Mouse (Mus musculus) kidney, postnatal 4 days (tissue): ENCODE measurements around the gene Gcsam.

Source experiments
- DNase-seq, 2 experiments: peaks; one replicate each; pipeline ENCODE4 v3.0.0; 2021; ENCODE audit warnings: mixed read lengths in 2 of 2

The Gcsam gene

DNA sequence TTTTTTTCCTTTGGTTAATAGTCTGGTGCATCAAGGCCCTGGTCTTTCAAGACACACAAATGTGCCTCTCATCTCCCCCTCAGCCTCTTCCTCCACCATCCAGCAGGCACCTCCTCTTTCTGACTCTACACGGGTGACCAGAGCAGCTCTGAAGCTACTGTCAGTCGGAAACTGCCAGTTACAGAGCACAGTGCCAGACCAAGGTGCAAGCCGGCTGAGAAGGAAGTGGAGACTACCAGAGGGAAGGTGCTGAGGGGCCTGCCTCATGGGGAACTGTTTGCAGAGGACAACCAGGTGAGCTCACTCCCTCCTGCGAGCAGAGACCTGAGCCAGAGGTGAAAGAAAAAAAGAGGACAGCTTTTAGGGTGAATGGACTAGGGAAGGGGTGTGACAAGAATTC lies at the start of gene Gcsam:
Gene Gcsam (plus strand): TSS at position 114 of the 400 bp plus-strand sequence.
- DNase-seq: no peak

DNA sequence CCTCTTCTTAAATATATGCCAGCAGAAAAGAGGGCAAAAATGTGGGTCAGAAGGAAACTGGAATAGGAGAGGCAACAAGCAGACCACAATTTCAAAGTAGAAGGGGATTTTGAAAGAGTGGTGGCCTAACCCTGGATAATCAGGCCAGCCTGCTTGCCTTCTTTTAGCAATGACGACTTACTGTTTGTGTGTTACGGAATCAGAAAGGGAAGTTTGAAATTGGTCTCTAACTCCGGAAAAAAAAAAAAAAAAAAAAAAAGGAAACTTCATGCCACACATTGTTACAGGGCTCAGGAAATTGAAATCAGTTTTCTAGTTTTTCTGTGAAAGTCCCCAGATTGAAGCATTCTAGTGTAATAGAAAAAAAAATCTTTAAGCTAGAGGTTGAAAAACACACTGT lies 48.4 kb upstream of the Gcsam start:
- no peak for DNase-seq

DNA sequence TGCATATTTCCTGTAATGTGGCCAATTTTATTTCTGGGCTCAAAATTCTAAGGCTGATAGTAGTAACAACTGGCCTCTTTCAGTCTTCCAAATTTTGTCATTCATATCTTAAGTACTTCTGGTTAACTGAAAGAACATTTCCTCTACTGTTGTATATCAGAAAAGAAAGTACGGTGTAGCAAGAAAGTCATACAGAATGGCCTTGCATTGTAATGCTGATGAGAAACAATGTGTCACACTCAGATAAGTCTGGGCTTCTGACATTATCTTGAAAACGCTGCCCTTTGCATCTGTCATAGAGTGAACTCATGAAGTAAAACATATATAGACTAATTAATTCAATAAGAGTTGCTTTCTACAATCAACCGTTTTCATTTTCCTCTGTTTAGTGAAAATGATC lies 37.9 kb upstream of the Gcsam start:
- no peak for DNase-seq

DNA sequence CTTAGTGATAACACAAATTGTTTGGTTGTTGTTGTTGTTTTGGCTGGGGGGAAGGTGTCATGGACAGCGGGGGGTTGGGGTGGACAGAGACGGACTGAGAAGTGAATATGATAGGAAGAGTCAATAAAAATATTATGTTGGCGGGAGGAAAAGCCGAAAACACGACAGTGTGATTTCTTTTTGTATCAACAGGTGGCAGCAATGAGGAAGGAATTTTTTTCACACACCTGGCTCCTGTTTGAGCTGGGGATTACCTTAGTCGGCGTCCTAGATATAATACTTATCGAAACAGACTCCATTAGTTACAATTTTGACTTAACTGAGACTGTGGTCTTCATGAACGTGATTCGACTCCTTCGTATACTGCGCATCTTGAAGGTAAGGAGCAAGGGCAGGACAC lies 30.3 kb upstream of the Gcsam start:
- DNase-seq: no peak

DNA sequence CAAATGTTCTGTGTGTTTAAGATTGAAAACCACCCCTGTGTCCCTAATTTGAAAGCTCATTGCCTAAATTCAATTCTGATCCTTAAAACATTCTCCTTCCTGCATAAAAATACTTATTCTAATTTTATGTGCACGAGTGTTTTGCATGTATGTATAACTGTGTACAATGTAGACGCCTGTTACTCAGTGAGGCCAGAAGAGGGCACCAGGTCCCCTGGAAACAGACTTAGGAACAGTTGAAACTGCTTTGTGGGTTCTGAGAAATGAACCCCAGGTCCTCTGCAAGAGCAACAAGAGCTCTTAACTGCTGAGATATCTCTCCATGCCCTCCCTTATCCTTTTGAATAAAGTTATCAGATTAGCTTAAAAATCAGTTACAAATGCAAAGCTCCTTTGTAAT lies 27.7 kb upstream of the Gcsam start:
- peak; percentile 19 to 30 for DNase-seq

DNA sequence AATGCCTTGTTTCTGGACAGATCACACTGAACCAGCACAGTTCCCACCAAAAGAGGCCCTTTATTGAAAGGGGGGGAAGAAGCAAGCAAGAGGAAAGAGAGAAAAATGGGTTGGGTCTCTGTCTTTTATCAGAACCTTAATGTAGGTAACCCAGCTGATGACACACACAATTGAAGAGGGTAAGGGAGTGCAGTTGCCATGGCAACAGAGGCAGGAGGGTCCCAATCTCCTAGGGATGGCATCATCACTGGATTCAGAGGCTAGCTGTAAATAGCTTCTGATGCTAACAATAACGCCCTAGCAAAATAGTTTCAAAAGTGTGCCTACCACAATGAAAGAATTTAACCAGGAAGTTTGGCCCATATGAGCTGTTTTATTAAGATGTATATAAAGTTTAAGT lies 16.5 kb upstream of the Gcsam start:
- DNase-seq: no peak

DNA sequence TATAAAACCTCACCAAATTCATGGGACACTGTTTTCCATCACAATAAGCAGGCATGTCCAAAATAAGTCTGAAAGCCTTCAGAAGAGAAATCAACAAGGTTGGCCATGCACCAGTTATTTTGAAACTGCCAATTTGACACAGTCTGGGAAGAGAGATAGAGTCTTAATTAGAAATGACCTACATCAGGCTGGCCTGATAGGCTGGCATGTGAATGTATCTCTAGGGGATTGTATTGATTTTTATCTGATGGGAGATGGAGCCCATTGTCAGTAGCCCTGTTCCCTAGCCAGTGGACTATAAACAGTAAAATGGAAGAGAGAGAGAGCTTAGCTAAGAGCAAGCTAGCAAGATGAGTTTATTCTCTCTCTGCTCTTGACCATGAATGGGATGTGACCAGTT lies 14.7 kb upstream of the Gcsam start:
- no peak for DNase-seq

DNA sequence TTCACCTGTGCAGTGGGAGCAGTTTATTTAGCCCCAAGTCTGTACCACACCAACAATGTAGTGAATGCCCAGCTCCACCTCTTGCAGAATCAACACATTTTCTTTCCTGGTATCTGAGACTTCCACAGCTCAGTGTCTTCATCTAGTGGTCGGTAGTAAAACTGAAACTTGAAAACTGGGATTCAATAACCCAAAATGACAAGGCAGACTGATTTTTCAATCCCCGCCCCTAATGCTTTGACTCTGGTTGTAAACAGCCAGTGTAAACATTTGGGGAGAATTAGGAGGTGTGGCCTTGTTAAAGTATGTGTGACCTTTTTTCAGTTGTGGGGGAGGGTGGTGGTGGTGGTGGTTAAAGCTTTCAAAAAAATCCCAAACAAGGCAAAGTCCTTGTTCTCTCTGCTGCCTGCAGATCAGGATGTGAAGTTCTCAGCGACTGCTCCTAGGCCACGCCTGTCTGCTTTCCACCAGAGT lies 1.7 kb upstream of the Gcsam start:
- peak; percentile 4 to 33 for DNase-seq

DNA sequence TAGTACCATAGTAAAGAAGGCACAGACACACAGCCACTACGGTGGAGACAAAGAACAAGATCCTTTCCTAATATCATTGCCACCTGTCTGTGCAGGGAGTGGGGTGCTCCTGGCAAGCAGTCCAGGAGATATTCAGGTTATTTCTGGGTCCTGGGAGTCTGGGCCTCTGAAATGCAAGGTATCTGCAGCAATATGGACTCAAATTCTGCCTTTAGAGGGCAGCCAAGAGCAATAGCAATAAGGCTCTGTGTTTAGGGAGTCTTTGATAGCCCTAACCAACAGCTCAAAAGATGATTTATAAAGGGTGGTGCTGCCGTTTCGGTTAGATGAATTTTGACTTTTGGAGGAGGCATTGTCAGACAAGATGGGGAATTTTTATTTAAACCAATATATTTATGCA lies 880 bp upstream of the Gcsam start:
- peak; percentile 7 to 30 for DNase-seq

DNA sequence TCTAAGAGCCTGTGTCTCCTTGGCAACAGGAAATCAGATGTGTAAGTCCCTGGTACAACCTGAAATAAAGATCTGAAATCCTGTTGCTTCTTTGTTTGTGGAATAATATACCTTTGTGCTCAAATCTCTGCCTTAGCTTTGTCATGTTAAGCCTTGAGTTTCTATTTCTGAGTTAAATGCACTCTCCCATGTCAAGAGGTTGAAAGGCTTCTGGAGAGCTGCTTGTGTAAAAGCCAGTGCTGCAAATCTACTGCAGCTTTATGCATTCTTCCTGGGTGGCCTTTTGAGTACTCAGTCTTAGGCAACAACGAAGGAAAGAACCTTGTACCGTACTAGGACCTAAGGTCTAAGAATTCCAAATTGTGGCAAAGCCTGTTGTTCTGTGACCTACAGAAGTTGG lies 3.1 kb downstream of the Gcsam start:
- DNase-seq: no peak

DNA sequence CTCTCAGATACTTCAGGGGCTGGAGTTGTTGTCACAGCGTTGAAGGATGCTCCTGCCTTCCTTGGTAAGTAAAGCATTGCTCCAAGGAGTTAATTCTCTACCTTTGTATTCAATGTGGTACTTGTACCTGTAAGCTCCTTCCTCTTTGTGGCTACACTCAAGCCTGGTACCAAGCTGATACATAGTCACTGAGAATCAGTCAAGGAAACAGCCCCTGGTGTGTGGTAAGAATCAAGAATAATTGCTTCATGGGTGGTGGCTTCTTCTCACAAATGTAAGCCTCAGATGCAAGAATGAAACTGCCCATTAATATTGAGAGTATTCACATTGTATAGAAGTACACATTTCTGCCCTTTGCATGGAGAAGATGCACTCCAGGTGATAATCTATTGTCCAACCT lies 5.8 kb downstream of the Gcsam start:
- no peak for DNase-seq

DNA sequence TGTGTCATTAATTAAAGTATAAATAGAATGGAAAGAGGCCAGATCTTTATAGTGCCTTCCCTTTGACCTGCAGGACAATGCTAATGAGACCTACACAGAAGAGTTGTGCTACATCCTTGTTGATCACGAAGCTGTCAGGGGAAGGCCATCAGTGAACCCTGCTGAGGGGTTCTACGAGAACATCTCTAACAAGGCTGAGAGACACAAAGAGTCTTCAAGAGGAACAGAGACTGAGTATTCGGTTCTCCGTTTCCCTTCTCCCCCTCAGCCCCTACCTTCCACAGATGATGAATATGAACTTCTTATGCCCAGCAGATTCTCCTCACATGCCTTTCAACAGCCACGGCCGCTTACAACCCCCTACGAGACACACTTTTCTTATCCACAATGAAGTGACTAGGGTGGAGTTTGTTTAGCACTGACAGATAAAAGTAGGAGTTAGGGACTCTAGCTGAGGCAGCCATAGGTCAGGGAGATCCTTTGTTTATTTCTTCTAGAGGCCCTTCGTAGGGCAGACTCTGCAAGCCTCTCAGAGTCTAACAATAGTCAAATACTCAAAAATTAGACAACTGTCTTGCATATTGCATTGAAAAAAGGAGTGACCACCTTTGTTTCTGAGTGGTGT lies 9.7 kb downstream of the Gcsam start:
- no peak for DNase-seq

DNA sequence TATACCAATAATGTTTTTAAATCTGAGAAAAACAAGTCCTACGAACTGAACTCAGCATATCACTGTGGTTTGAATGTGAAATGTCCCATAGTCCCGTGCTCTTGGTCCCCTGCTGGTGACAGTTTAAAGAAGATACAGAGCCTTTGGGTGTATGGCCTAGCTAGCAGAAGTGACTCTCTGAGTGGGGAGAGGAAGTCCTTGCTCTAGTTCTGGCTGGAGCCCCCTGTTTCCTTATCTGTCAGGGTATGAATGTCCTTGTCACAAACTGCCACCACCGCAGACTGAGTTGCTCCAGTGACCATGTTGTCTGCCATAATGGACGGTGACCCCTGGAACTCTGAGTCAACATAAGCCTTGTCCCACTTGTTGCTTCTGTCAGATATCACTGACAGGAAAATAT lies 13.1 kb downstream of the Gcsam start:
- DNase-seq: no peak

DNA sequence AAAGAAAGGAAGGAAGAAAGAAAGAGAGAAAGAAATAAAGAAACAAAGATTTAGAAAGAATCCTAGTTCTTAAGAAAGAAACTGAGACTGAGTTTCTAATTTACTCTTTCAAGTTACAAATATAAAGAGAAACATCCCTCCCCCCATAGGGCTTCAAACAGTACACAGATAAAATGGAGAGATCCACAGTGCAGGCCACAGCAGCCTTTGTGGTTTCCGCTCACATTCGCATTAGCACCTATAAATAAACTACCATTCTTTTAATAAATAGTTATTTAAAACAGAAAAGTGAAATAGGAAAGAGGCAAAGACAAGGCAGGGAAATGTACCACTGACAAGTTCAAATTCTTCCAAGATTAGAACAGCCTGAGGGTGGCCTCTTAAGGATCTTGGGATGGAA lies 14.6 kb downstream of the Gcsam start:
- no peak for DNase-seq

DNA sequence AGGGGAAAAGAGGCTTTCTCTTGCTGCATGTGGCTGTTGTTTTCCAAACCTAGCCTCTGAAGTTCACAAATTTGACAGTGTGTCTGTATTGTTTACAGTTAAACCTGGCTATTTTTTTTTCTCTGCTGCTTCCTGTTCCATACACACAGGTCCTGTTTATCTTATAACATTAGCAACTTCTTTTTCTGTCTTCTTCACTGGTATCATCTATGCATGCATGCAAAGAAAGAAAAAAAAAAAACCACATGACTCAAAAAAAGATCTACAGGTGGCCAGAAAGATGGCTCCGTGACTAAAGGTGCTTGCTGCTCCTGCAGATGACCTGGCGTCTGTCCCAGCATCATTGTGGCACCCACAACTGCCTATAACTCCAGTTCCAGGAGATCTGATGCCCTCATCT lies 15.2 kb downstream of the Gcsam start:
- DNase-seq: no peak

DNA sequence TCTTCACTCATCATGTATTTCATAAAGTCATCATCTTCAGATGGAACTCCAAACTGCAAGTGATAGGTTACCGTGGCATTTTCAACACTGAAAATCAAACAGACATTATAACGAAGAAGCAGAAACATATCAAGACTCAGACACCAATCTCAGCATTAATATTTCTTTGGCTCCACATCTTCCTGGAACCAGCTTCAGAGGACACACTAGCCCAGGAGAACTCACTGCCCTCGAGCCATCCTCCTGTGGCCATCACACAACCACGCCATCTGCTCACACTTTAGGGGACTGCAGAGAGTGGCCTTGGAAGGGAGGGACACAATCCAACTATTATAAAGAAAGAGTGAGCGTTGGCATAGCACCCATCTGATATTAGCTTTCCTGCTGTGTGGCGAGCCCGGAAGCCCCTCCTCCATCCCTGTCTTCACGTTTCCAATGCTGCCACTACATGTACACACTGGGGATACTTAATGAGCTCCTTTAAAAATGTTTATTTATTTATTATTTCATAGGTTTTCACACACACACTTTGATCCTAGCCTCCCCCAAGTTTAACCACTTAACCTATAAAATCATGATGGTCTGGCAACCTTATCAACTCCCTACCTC lies 19.4 kb downstream of the Gcsam start:
- DNase-seq: no peak

DNA sequence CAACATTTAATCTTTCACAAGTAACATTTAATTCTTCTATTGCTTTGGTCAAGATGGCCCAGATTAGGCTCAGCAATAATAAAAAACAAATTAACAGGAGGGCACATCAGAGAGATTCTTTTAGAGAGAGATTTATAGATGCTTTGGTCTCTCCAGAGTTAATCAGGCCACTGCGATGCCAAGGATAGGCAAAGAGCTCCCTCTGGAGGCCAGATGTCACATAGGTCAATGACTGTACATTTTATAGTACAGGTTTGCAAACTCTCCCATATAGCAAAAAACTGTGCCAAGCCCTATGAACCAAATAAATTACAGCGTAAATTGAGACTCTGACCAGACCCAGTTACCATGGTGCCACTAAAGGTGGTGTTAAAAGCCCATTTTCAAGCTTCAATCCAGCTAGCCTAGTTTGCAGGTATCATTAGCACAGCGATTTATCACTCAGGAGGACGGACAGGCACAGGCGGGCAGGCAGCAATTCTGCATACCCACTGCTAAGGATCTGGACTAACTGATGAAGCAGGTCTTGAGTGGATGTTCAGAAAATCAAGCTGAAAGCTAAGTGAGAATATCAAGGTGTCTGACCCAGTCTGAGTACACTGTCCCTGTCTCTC lies 20.3 kb downstream of the Gcsam start:
- peak; percentile 76 to 78 for DNase-seq

DNA sequence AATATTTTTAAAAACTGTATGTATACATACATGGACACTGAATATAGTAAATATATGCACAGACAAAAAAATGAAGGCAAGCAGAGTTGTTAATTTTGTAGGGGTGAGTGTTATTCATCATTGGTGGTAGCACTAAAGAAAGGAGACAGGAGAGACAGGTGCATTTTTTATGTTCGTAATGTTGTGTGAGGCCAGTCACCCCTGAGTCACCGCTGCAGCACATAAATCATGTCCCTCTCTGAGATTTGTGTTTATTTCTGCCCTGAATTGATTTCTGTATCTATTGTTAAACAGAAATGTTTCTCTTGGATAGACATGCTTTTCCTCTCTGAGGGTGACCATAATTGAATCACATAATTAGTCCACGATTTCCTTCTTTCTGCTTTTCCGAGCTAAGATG lies 22.2 kb downstream of the Gcsam start:
- DNase-seq: no peak

DNA sequence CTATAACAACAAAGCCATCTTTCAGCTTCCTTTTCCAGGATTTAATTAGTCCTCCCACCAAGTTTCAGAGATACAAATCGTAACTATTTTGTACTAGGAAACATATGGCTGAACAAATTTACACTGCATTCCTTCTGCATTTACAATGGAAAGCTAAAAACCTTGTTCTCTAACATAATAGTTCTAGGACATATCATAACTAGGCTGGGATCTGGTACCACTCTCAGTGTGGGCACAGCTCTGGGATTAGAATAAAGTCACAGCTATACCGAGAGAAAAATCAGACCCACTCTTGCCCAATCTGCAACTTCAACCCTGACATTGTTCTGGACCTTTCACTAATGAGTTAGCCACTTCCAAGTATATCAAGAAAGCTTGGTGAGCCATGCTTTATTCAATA lies 25.6 kb downstream of the Gcsam start:
- no peak for DNase-seq

DNA sequence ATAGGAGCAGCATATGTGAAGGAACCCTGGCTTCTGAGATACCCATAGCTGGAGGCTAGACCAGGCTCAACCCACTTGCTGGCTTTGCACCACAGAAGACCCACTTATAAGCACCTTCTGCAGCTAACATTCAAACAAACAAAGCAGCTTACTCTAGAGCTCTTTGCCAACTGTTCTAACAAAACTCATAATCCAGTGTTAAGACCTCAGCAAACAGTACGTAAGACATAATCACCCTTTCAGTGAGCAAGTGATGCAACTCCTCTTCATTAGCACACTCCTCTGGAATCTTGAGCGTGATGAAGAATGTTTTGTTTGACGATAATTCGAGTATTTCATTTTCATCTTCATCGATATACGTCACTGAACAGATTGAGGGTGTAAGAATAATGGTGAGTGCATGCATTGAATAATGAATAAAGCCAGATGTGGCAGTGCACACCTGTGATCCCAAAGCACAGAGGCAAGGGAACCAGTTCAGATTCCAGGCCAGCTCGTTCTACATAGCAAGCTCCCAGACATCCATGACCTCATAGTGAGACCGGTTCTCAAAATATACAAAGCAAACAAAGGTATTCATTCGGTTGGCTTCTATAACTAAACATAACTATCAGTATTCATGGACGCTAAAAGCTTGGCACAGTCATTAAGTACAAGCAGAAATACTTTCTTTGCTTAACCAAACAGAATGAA lies 30.0 kb downstream of the Gcsam start:
- DNase-seq: no peak

DNA sequence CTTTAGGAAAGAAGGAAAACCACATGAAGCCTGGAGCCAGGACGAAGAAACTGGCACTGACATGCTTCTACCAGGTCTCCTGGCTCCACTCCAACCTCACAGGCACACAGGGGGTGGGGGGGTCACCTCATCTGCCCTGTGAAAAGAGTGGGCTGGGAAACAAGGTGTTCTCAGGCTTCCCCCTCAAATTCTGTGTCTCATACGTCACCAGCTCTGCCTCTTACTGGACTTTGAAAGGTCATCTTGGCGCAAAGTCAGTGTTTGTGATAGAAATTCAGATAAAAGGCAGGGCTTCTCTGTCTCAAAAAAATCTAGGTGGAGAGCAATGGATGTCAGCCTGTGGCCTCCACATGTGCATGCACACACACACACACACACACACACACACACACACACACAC lies 31.1 kb downstream of the Gcsam start:
- no peak for DNase-seq

DNA sequence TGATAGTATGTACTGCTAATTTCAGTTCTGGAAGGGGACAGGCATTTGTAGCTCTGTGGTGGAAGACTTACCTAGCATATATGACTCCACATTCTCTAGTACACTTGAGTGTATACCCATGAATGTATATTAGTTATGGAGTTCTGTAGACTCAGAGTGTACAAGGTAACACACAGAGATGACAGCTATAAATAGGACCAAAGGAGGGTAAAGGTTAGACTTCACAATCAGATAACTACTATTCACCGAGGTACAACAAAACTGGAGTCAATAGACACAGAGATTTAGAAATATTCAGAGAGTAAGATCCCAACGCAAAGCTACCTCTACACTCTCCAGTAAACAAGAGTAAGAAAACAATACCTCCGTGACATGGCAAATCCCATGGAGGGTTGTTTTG lies 33.8 kb downstream of the Gcsam start:
- no peak for DNase-seq

DNA sequence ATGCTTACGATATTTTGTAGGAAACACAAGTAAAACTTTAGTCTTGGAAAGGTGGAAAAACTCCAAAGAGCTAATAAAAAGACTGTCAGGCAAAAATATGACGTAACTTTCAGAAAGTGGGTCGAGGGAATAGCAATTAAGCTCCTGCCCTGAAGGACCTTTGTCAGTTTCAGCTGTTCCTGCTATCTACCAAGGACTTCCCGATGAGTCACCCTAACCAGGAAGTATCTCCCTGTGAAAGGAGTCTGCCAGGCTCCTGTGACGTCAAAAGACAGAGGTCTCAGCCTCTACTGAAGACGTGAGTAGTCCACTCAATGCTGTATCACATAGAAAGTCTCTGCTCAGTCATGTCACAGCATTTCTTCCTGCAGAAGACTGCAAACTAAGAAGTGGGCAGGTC lies 34.2 kb downstream of the Gcsam start:
- no peak for DNase-seq

DNA sequence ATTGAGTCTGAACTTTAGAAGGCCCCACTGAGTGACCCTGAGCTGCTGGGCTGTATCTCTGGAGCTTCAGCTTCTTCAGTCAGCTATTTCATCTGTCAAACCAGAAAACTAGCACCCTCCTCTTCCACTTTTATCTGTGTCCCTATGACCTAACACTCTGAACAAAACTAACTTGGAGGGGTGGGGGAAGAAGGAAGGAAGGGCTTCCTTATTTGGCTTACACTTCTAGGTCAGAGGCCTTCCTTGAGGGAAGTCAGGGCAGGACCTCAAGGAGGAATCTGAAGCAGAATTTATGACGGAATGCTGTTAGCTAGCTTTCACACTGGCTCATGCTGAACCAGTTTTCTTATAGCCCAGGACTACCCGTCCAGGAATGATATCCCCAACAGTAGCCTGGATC lies 41.3 kb downstream of the Gcsam start:
- no peak for DNase-seq
